Mouse (Mus musculus) CH12F3 (cell line): ENCODE data around the gene Grk5.

ENCODE experiments used
- in situ Hi-C: fragments of 300-500 bp; cut with MboI; formaldehyde crosslinking; loops from 2 replicates; pipeline ENCODE4 v1.14.3; 2020; ENCODE audit warnings: low sequenced_read_pairs

The Grk5 gene

GRCm38 (mm10) chr19:61056783-61057410, 167.3 kb downstream of the Grk5 start:
- in situ Hi-C loops: no loop called here

- in situ Hi-C loops: no loop called here
Measured at GRCm38 (mm10) chr19:61057581-61057980, 168.0 kb downstream of the Grk5 start.

- in situ Hi-C loops: no loop called here
Measured at GRCm38 (mm10) chr19:61064386-61064785, 174.8 kb downstream of the Grk5 start.

- in situ Hi-C loops: no loop called here
Measured at GRCm38 (mm10) chr19:61065011-61065410, 175.5 kb downstream of the Grk5 start.

- in situ Hi-C loops: no loop called here
Measured at GRCm38 (mm10) chr19:61078622-61079021, 189.1 kb downstream of the Grk5 start.

- in situ Hi-C loops: loop anchor here (5.0 kb wide), 1 partner anchor 203 kb away; no protein-coding TSS in a partner anchor
Measured at GRCm38 (mm10) chr19:61080251-61080749, 190.8 kb downstream of the Grk5 start.

GRCm38 (mm10) chr19:61083006-61083405, 193.5 kb downstream of the Grk5 start:
- in situ Hi-C loops: loop anchor here (5.0 kb wide), 1 partner anchor 206 kb away; no protein-coding TSS in a partner anchor

GRCm38 (mm10) chr19:61084149-61084940, 194.8 kb downstream of the Grk5 start:
- in situ Hi-C loops: loop anchor here (5.0 kb wide), 1 partner anchor 207 kb away; no protein-coding TSS in a partner anchor

GRCm38 (mm10) chr19:61085217-61085616, 195.7 kb downstream of the Grk5 start:
- in situ Hi-C loops: no loop called here

GRCm38 (mm10) chr19:61087781-61088180, 198.2 kb downstream of the Grk5 start:
- in situ Hi-C loops: no loop called here

- in situ Hi-C loops: no loop called here
Measured at GRCm38 (mm10) chr19:61089001-61089400, 199.5 kb downstream of the Grk5 start.

GRCm38 (mm10) chr19:61090541-61090940, 201.0 kb downstream of the Grk5 start:
- in situ Hi-C loops: no loop called here

- in situ Hi-C loops: no loop called here
Measured at GRCm38 (mm10) chr19:61096776-61097175, 207.2 kb downstream of the Grk5 start.

GRCm38 (mm10) chr19:61097764-61098163, 208.2 kb downstream of the Grk5 start:
- in situ Hi-C loops: no loop called here

- in situ Hi-C loops: no loop called here
Measured at GRCm38 (mm10) chr19:61110184-61110583, 220.6 kb downstream of the Grk5 start.

GRCm38 (mm10) chr19:61131096-61131495, 241.5 kb downstream of the Grk5 start:
- in situ Hi-C loops: no loop called here

- in situ Hi-C loops: no loop called here
Measured at GRCm38 (mm10) chr19:61138655-61139054, 249.1 kb downstream of the Grk5 start.

GRCm38 (mm10) chr19:61140342-61141206, 251.0 kb downstream of the Grk5 start, which contains the start of gene Zfp950:
Gene Zfp950 (minus strand): TSS chr19:61140840.
- in situ Hi-C loops: no loop called here

- in situ Hi-C loops: no loop called here
Measured at GRCm38 (mm10) chr19:61141299-61141698, 251.8 kb downstream of the Grk5 start.
